Mouse (Mus musculus) thymus, adult 18-20 months (tissue): ENCODE results near the gene Htr7.
A peak's percentile ranks its signal among the peaks of the same experiment; 100 is the strongest.

Experiments
- DNase-seq, 2 experiments: peaks; one replicate each; pipeline ENCODE4 v3.0.0; 2022; ENCODE audit warnings: mixed read lengths in 2 of 2

The Htr7 gene

GRCm38 (mm10) chr19:36057231-36057811, at the start of gene Htr7:
Htr7 (minus strand) TSS chr19:36057507.
- DNase-seq: peak; percentile 3 to 4

DNA sequence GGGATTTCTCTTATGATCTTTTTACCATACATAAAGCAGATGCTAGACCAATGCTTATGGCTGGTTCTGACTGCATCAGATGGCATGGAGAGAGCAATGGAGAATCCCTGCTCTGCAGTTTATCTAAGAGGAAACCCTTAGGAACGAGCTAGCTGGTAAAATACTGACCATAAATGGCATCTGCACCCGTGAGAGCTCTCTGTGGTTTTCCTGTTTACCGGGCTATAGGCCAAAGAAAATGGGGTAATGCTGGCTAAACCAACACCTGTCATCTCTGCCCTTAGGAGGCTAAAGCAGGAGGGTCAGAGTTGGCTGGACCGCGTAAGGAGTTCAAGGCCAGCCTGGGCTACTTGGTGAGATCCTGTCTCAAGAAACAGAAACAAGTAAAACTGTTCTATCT, 46.6 kb upstream of the Htr7 start:
- DNase-seq: no peak

GRCm38 (mm10) chr19:36098916-36099315, 41.6 kb upstream of the Htr7 start:
- no peak for DNase-seq

DNA sequence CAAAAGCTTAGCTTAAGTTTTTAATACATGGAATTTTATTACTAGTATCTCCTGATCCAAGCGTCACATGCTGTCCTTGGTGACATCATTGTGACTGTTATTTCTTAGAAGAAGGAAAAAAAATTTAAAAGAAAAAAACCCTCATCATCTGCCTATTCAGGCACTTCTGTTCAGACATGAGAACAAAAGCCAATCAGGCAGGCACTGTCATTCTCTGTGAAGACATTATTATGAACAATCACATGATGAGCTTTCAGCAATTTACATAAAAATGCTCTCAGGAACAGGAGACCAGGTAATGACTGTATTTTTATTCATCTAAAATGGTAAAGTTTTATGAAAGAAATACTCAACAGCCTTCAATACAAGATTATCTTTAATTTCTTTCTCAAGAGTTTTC, 41.0 kb upstream of the Htr7 start:
- DNase-seq: no peak

DNA sequence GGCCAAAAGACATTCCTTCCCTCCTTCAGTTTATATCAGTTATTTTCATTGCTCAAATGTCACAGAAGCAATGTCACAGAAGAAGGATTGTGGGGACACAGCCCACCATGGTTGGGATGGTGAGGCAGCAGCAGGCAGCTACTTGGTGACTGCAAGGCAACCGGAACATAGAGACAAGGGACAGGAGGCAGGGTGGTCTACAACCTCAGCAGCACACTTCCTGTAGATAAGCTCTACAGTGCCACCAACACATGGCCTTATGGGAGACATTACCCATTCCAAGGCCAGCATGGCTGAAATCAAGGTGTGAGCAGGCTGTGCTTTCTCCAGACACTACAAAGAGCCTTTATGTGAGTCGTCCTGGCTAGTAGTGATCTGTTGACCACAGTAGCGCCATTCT, 39.9 kb upstream of the Htr7 start:
- no peak for DNase-seq

- no peak for DNase-seq
Measured at GRCm38 (mm10) chr19:36090781-36091180, 33.5 kb upstream of the Htr7 start.

GRCm38 (mm10) chr19:36083262-36084225, 26.2 kb upstream of the Htr7 start, which contains the start of gene Rpp30:
Rpp30 (plus strand) TSS chr19:36083716.
- DNase-seq: peak; percentile 69 to 76

- DNase-seq: no peak
Measured at GRCm38 (mm10) chr19:36082606-36083261, 25.4 kb upstream of the Htr7 start.

GRCm38 (mm10) chr19:36062801-36063529, 5.7 kb upstream of the Htr7 start:
- DNase-seq: no peak

GRCm38 (mm10) chr19:36056502-36057221, 645 bp downstream of the Htr7 start:
- DNase-seq: peak in 1 of 2 experiments; percentile 2

DNA sequence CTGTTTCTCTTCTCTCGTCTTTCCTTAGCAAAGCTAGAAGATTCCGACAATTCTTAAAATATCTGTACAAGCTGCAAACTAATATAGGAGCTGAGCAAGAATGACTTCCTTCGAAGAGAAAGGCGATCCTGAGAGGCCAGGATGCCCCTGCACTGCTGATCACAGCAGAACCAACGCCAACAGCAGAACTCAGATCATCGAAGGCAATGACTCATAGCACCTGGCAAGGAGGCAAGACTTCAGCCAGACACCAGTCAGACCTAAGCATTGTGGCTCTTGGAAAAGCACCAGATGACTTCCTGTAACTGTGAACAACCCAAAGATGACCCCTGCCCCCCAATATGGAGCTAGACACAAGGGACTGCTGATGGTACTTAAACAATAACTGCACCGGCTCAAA, 11.3 kb downstream of the Htr7 start:
- DNase-seq: no peak

DNA sequence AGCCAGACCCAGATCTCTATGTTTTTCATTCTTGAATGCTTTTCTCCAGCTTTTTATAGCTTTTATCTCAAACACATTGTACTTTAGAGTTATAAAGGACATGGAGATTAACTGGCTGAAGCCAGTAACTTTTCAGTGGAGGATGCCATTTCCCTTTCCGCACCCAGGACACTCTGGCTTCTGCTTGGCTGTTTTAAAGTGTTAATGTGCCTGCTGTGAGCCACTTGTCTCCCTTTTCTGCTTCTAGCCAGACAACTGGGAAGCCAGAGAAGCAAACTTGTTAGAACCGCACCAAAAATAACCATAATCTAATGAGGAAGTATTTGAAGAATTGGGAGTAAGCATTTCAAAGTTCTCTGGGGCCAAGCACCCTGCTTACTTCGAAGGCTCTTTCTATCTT, 42.5 kb downstream of the Htr7 start:
- no peak for DNase-seq

DNA sequence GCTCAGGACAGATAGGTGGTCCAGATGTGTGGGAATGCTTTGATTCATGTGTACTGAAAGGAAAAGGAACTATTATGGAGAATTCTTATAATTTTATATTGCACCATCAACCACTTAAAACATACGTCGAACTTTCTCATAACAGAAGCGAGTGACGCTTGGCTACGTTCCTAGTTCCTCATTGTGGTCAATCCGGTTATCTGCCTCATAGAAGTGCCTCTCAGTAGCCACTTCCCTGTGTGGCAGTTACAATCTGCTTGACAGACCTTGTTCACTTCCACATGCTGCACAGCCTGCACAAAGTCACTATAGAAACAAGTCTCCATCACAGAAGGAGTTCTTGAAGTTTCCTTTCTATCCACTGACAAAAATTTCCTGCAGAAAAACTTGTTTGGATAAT, 51.0 kb downstream of the Htr7 start:
- no peak for DNase-seq

DNA sequence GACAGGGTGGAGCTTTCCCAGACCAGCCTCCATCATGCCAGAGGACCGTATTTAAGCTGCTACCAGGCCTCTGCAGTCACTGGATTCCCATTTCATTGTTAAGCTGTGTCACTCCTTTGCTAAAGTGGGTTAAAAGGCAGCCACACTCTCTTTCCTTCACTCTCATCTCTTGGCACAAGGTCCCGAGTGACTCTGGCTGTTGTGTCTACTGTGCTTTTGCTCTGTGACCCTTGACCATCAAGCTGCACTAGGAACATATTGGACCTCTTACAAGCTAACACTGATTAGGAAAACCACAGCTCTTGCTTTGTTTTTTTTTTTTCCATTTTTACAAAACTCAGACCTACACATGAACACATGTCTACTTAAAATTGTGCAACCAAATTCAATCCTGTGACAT, 52.3 kb downstream of the Htr7 start:
- DNase-seq: no peak

GRCm38 (mm10) chr19:36002476-36003445, 54.5 kb downstream of the Htr7 start:
- DNase-seq: no peak

DNA sequence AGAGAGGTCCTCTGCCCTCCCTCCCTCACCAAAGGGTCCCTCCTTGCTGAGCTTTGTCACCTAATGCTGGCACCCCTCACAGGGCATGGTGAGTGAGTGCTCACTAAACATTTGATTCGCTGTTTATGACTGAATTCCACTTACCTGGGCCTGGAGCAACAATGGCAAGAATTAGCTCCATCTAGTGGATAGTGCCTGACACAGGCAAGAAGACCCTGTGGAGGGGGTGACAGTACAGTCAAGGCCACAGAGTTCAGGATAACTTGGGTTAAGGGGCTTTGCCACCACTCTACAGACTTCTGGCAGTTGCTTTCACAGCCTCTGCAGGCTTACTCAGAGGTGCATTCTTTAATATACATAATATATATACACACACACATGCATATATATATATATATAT, 55.8 kb downstream of the Htr7 start:
- DNase-seq: no peak

DNA sequence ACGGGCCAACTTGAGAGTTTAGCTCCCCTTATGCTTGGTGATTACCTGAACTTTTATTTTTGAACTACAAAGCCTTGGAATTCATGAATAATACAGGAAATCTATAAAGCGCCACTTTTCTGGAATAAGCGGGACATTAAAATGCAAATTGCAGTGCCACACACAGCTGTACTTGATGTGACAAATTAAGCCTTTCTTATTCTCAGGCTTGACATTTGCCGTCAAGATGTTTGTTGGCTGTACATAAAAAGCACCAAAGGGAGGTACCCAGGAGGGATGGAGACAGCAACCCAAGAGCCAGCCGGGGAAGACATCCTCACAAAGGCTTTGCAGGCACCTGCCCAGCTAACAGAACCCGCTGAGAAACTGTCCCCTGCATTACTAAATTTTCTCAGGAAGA, 56.4 kb downstream of the Htr7 start:
- no peak for DNase-seq

GRCm38 (mm10) chr19:35997384-35997783, 59.9 kb downstream of the Htr7 start:
- DNase-seq: no peak

GRCm38 (mm10) chr19:35987461-35987860, 69.8 kb downstream of the Htr7 start:
- DNase-seq: no peak

DNA sequence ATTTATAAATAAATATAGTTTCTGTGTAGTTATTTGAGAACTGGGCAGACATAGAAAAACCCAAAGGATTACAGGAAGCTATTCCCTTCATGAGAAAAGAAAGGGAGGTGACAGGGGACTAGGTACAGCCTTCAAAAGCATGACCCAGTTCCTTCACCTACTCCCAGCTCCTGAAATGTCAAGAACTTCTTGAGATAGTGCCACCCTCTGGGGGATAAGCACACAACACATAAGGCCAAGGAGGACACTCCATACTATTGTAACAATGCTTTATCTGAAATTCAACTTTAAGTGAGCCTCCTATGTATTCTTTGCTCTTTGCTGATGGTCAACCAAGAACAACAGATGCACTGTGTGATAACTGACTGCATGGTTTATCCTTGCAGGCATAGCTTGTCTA, 82.6 kb downstream of the Htr7 start:
- DNase-seq: no peak

GRCm38 (mm10) chr19:35957656-35958055, 99.7 kb downstream of the Htr7 start:
- no peak for DNase-seq
